Comparison of ENCODE assay signal across 26 mouse cellular contexts in the genomic region with DNA sequence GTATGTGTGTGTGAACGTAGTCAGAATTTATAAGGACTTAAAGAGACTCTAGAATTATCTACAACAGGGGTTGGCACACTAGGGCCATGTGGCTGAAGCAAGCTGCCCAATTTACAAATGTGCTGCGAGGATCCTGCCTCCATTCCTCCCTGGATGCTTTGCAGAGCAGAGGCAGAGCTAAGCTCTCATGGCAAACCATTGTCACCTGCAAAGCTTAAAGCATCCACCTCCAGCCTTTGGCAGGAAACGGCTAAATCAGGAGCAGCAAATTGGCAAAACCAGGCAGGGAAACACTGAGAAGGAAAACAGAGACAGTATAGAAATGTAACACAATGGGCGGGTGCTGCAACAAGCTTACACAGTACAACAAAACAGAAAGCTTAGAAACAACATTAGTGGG.
"Had no signal": no experiment of that assay in that cellular context is flagged by ENCODE, and none has a peak within 500 bp of the region (broad histone marks: within the 10 kb centered on the region; RNA-seq: fewer than 3 reads in every experiment).

No protein-coding gene starts in this region.

- H3K9ac ChIP-seq: heart, embryonic 12.5 days; hindbrain, embryonic 12.5 days; hindbrain, embryonic 14.5 days; intestine, embryonic 15.5 days; limb, embryonic 12.5 days had no signal

- H3K9me3 ChIP-seq: heart, embryonic 10.5 days; heart, embryonic 12.5 days; hindbrain, embryonic 10.5 days; hindbrain, embryonic 12.5 days; intestine, embryonic 15.5 days; limb, embryonic 10.5 days; limb, embryonic 12.5 days had no signal

- H3K36me3 ChIP-seq: heart, embryonic 10.5 days; heart, embryonic 12.5 days; intestine, embryonic 15.5 days; limb, embryonic 12.5 days had no signal

- ATAC-seq: hindbrain, embryonic 16.5 days; inflammation-experienced regulatory T-cells, adult 6 months; intestine, embryonic 15.5 days; intestine, postnatal 0 days had no signal

- H3K4me1 ChIP-seq: heart, embryonic 12.5 days; hindbrain, embryonic 10.5 days; intestine, embryonic 15.5 days had no signal

- H3K27me3 ChIP-seq: heart, embryonic 12.5 days; hindbrain, embryonic 12.5 days; intestine, embryonic 15.5 days; limb, embryonic 12.5 days had no signal

- H3K4me2 ChIP-seq: heart, embryonic 12.5 days; hindbrain, embryonic 12.5 days; hindbrain, embryonic 14.5 days; intestine, embryonic 15.5 days; limb, embryonic 12.5 days; liver, embryonic 11.5 days had no signal

- DNase-seq: gastrocnemius, adult 2 months; gastrocnemius, postnatal 10 days; gastrocnemius, postnatal 25 days; heart, adult 18-20 months; heart, postnatal 10 days; heart, postnatal 4 days; kidney, adult 18-20 months; kidney, adult 8-10 months; kidney, postnatal 10 days; kidney, postnatal 25 days; kidney, postnatal 4 days; liver had no signal

- H3K4me3 ChIP-seq: gastrocnemius, adult 2 months; heart, embryonic 10.5 days; heart, embryonic 12.5 days; hindbrain, embryonic 10.5 days; hindbrain, embryonic 12.5 days; intestine, embryonic 15.5 days; layer of hippocampus, adult 2 months; left cerebral cortex, adult 2 months; limb, embryonic 10.5 days; limb, embryonic 12.5 days had no signal

- H3K27ac ChIP-seq: gastrocnemius, adult 2 months; heart, embryonic 10.5 days; hindbrain, embryonic 10.5 days; hindbrain, embryonic 12.5 days; hindbrain, embryonic 14.5 days; intestine, embryonic 15.5 days; layer of hippocampus, adult 2 months; left cerebral cortex, adult 2 months; limb, embryonic 10.5 days; limb, embryonic 12.5 days had no signal
